Mouse (Mus musculus) cerebellum, adult 2 months (tissue): ENCODE measurements around the gene Il12rb2.

Source experiments
- CTCF ChIP-seq: fragments of 200-500 bp; IDR thresholded peaks from 2 replicates; pipeline ENCODE4 v1.5.1; 2011; ENCODE audit warnings: low read depth, mild to moderate bottlenecking, control low read depth, low read length, moderate library complexity, borderline replicate concordance; ENCODE audit not compliant: insufficient read depth
- POLR2A ChIP-seq: fragments of 200-500 bp; IDR thresholded peaks from 2 replicates; pipeline ENCODE4 v1.6.1; 2011; ENCODE audit warnings: low read length, control low read depth, borderline replicate concordance; ENCODE audit not compliant: insufficient read depth

DNA sequence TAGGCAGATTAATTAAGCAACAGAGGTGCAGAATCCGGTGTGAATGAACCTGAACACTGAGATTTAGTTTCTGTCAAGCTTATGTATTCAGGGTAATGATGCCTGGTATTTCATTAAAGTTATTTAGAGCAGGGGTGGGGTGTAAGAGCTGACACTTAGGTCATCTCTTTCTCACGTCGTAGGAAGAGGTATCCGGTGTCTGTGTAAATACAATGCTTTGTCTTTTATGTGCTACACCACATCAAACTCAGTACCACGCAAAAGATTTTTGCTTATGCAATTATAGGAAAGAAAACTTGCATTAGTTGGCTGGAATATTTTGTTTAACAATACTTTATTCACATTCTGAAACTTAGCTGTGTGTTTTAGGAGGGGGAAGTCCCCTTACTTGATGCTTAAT, 23.6 kb upstream of the Il12rb2 start:
- TF ChIP-seq CTCF (no peak), POLR2A (no peak)
